Mouse (Mus musculus) liver, postnatal 0 days (tissue): Measurements from ENCODE around the gene Sbk3. TPM values are rescaled to one million over a fixed set of nuclear protein-coding genes. Genes with fewer than 3 reads are reported as not detected.

Experiments used
- ATAC-seq: fragments of 200-750 bp; cut with Nextera tagmentation; 2 replicates; pipeline ENCODE4 v1.8.0; 2017; ENCODE audit warnings: mild to moderate bottlenecking, moderate library complexity
- DNase-seq: peaks from one replicate; pipeline ENCODE4 v3.0.0-alpha.2; 2016
- H3K27ac ChIP-seq: fragments of 300-500 bp; sonication (generic); 2 replicates; pipeline ENCODE4 v1.5.1; 2014; ENCODE audit warnings: antibody characterized with exemption, moderate library complexity, mild to moderate bottlenecking, low read depth
- H3K27me3 ChIP-seq: fragments of 300-500 bp; sonication (generic); 2 replicates; pipeline ENCODE4 v1.6.1; 2014; ENCODE audit warnings: low read length, control low read depth, mixed read lengths; ENCODE audit not compliant: insufficient read depth
- H3K36me3 ChIP-seq: fragments of 300-500 bp; sonication (generic); replicated peaks from 2 replicates; pipeline ENCODE4 v1.6.1; 2014; ENCODE audit warnings: mild to moderate bottlenecking, control low read depth, low read length, moderate library complexity, mixed read lengths; ENCODE audit not compliant: insufficient read depth
- H3K4me1 ChIP-seq: fragments of 300-500 bp; sonication (generic); 2 replicates; pipeline ENCODE4 v1.6.1; 2014; ENCODE audit warnings: antibody characterized with exemption, mild to moderate bottlenecking, control low read depth; ENCODE audit not compliant: insufficient read depth
- H3K4me2 ChIP-seq: fragments of 300-500 bp; sonication (generic); 2 replicates; pipeline ENCODE4 v1.6.1; 2014; ENCODE audit warnings: low read depth, mild to moderate bottlenecking, low read length, moderate library complexity, mixed read lengths
- H3K4me3 ChIP-seq: fragments of 300-500 bp; sonication (generic); 2 replicates; pipeline ENCODE4 v1.5.1; 2014; ENCODE audit warnings: low read depth, low read length
- H3K9ac ChIP-seq: fragments of 300-500 bp; sonication (generic); replicated peaks from 2 replicates; pipeline ENCODE4 v1.6.1; 2014; ENCODE audit warnings: mild to moderate bottlenecking, moderate library complexity
- H3K9me3 ChIP-seq: fragments of 300-500 bp; sonication (generic); 2 replicates; pipeline ENCODE4 v1.6.1; 2016; ENCODE audit warnings: mild to moderate bottlenecking, control low read depth, low read length, mixed read lengths
- CTCF ChIP-seq: sonication (generic); IDR thresholded peaks from 2 replicates; pipeline ENCODE4 v1.5.1; 2016; ENCODE audit warnings: antibody characterized with exemption, low read depth
- EP300 ChIP-seq: IDR thresholded peaks from 2 replicates; pipeline ENCODE4 v1.6.1; 2016; ENCODE audit warnings: antibody characterized with exemption, low read depth, mild to moderate bottlenecking
- WGBS: fragments of 180-500 bp; shearing (Covaris S2); extraction: QIAGEN DNeasy Blood & Tissue Kit; methylation state at CpG from one replicate; pipeline ENCODE4 v1.1.7; 2014; ENCODE audit not compliant: insufficient replicate concordance; 5-methylcytosine and 5-hydroxymethylcytosine counted together
- polyA plus RNA-seq: library from polyadenylated mRNA; unstranded; fragments of >200 nt; fragmentation: Nextera tagmentation; extraction: Ambion mirVana; gene quantifications from 2 replicates; pipeline ENCODE4 v1.2.1, GENCODE M21; 2015

The Sbk3 gene
- polyA plus RNA-seq, 1 experiment from 2014 or later = not detected

DNA sequence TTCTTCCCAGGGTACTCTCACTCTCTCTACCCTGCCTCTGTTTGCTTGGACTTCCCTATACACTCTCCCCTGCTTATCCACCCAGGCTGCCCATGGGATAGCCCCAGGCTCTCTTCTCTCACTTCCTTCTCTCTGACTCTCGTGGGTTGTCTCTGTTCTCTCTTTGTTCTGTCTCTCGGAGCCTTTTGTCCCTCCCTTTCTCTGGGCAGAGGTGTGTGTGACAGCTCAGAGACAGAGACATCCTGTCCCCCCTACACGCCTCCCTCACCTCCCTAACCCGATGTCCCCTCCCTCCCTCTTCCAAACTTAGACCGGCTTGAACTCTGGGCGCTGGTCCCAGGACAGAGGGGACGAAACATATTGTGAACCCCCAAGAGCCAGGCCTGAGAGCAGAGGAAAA lies 742 bp upstream of the Sbk3 start:
- H3K9ac ChIP-seq = no peak overlapping the region
- ATAC-seq (no peak), DNase-seq (no peak)
- H3K4me1 ChIP-seq = no peaks in the 10 kb centered on the region
- no peak for TF ChIP-seq CTCF
- TF ChIP-seq EP300 = no peak
- H3K27me3 ChIP-seq = no peaks in the 10 kb centered on the region
- no peak overlapping the region for H3K4me3 ChIP-seq
- WGBS = 31% methylated on average over 7 of the region's 7 CpGs
- H3K36me3 ChIP-seq = no peaks in the 10 kb centered on the region
- no peak overlapping the region for H3K4me2 ChIP-seq
- no peak overlapping the region for H3K27ac ChIP-seq
- no peaks in the 10 kb centered on the region for H3K9me3 ChIP-seq

DNA sequence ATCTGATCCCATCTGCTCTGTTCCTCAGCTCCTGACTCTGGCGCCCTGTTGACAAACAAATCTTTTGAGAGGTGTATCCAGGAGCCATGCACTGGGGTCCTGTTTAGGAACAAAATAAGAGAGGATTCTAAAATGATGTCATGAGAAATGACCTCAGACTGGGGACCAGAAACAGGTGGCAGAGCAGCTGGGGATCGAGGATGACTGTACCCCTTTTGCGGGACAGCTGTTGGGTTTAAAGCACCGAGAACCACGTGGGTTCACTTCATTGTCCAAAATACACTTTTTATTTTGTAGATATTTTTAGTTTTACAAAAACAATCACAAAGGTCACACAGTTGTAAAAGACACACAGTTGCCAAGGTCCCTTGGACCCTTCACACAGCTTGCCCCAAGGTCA lies 6.0 kb downstream of the Sbk3 start:
- Histone ChIP-seq H3K27ac (no peak overlapping the region), H3K4me2 (no peak overlapping the region), H3K27me3 (no peaks in the 10 kb centered on the region), H3K4me1 (no peaks in the 10 kb centered on the region), H3K9me3 (no peaks in the 10 kb centered on the region), H3K4me3 (no peak overlapping the region), H3K9ac (no peak overlapping the region), H3K36me3 (no peaks in the 10 kb centered on the region)
- no peak for TF ChIP-seq CTCF
- no peak for TF ChIP-seq EP300
- WGBS = 74% methylated on average over 5 of the region's 5 CpGs
- DNase-seq (no peak), ATAC-seq (no peak)

DNA sequence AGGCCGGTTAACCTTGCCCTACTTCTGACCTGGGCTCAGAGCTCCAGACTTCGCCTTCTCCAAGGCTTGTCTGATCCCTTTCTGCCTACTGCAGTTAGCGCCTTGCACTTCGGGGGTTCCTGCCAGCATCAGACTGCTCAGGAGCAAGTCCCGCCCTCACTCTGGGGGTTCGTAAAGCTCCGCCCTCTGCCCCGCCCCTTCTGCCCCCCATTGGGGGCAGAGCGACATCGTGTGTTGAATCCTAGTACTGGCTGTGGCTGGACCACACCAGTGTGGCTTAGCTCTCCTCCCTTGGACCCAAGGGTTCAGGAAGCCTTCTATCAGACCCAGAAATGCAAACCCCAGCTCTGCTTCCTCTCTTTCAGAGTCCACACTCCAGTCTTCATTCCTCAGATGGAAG lies 6.7 kb downstream of the Sbk3 start, which contains the start of gene Sbk2:
TSS of gene Sbk2 (minus strand) at position 135 of the 400 bp plus-strand sequence.
- TF ChIP-seq EP300 (no peak), CTCF (peak; percentile 79)
- Histone ChIP-seq H3K27me3 (no peaks in the 10 kb centered on the region), H3K4me1 (no peaks in the 10 kb centered on the region), H3K27ac (no peak within 1 kb of the TSS), H3K9me3 (no peaks in the 10 kb centered on the region), H3K4me3 (no peak within 1 kb of the TSS), H3K4me2 (peak within 1 kb of the TSS; percentile 24; the same call in 1 of the 2 replicates), H3K9ac (no peak within 1 kb of the TSS), H3K36me3 (no peaks in the 10 kb centered on the region)
- 3% methylated on average over 10 of the region's 10 CpGs for WGBS
- DNase-seq = peak; percentile 84
- ATAC-seq = peak; percentile 89

- DNase-seq (no peak), ATAC-seq (no peak)
- H3K4me2 ChIP-seq = no peak overlapping the region
- no peak for TF ChIP-seq EP300
- H3K9ac ChIP-seq = no peak overlapping the region
- 58% methylated on average over 5 of the region's 5 CpGs for WGBS
- no peaks in the 10 kb centered on the region for H3K4me1 ChIP-seq
- no peaks in the 10 kb centered on the region for H3K9me3 ChIP-seq
- no peaks in the 10 kb centered on the region for H3K36me3 ChIP-seq
- no peak overlapping the region for H3K4me3 ChIP-seq
- H3K27ac ChIP-seq = no peak overlapping the region
- H3K27me3 ChIP-seq = no peaks in the 10 kb centered on the region
These were observed 7.4 kb downstream of the Sbk3 start for GRCm38 (mm10) chr7:4963527-4963926.

DNA sequence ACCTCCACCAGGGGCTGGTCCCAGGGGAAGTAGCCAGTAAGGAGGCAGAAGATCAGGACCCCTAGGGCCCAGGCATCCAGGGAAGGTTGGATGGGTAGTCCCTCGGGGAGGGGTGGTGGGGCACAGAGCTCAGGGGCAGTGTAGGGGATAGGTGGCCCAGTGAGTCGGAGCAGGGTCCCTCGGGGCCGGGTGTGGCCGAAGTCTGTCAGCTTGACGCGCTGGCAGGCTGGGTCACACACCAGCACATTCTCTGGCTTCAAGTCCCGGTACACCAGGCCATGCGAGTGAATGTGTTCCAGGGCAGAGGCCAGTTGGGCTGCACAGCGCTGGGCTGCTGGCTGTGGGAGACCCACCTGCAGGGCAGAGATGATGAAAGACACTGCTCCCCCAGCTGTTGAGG lies 13.6 kb downstream of the Sbk3 start:
- Histone ChIP-seq H3K4me2 (no peak overlapping the region), H3K9me3 (no peaks in the 10 kb centered on the region), H3K27me3 (no peaks in the 10 kb centered on the region), H3K36me3 (no peaks in the 10 kb centered on the region), H3K27ac (no peak overlapping the region), H3K9ac (no peak overlapping the region), H3K4me3 (no peak overlapping the region), H3K4me1 (no peaks in the 10 kb centered on the region)
- WGBS = 77% methylated on average over 10 of the region's 10 CpGs
- ATAC-seq = no peak
- no peak for DNase-seq
- no peak for TF ChIP-seq EP300

GRCm38 (mm10) chr7:4953815-4954445 lies 17.0 kb downstream of the Sbk3 start:
- no peak overlapping the region for H3K4me2 ChIP-seq
- no peak overlapping the region for H3K4me3 ChIP-seq
- DNase-seq = no peak
- no peak overlapping the region for H3K9ac ChIP-seq
- H3K27ac ChIP-seq = no peak overlapping the region
- WGBS = 36% methylated on average over 10 of the region's 10 CpGs
- no peaks in the 10 kb centered on the region for H3K4me1 ChIP-seq
- H3K36me3 ChIP-seq = no peaks in the 10 kb centered on the region
- H3K9me3 ChIP-seq = no peaks in the 10 kb centered on the region
- TF ChIP-seq EP300 (no peak), CTCF (no peak)
- no peaks in the 10 kb centered on the region for H3K27me3 ChIP-seq
- no peak for ATAC-seq
